Mouse (Mus musculus): ENCODE results near the gene Lonp1.

Lonp1 gene

GRCm38 (mm10) chr17:56588921-56589320 is 37.8 kb downstream of the Lonp1 start:
- DNase-seq (ENCODE audit: low read depth, low spot score): no peak

DNA sequence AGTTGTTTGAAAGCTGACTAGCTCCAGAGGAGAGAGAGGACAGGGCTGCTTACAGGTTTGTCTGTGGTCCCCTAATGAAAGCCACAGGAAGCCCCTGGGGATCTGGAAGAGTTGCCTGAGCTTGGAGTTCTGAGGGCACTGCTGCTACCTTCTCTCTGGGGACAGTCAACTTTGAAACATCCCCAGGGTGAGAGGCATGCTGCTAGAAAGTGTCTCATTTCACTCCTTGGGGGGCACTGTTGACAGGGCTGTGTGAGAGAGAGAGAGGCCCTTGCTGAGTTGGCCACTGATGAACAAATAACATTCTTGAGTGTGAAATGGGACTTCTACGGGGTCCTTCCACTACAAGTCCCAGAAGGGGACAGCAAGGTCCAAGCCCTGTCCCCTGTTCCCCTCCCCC is 38.9 kb downstream of the Lonp1 start:
- no peak for DNase-seq (ENCODE audit: low read depth, low spot score)

DNA sequence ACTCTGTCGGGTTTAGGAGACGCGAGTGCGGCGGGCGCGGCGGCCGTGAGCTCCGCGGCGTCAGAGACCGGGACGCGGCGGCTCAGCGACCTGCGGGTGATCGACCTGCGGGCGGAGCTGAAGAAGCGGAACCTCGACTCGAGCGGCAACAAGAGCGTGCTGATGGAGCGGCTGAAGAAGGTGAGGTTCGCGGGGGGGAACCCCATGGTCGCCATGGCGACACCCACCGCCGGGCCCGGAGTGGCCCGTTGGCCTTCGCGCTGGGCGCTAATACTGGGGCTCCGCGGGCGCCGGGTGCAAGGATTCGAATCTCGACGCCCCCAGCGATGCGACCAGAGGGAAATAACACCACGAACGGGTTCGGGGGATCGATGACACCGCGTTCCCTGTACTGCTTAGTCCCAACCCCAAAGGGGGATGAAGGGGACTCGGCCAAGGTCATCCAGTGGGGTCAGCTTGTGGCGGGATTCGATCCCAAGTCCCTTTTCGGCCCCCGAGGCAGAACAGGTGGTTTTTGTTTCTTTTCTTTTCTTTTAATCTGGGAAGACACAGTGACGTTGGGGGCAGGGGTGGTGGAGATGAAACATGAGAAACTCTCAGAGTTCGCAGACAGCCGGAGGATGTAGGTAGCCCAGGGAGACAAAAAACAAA is 41.4 kb downstream of the Lonp1 start:
- DNase-seq (ENCODE audit: low read depth, low spot score): peak; percentile 35

- peak; percentile 97 for DNase-seq (ENCODE audit: low read depth, low spot score)
Measured at GRCm38 (mm10) chr17:56584257-56585130, 42.2 kb downstream of the Lonp1 start, which contains the start of the genes Safb2 and Safb. Safb2 (minus strand) TSS chr17:56584585. Safb (plus strand) TSS chr17:56584825.

DNA sequence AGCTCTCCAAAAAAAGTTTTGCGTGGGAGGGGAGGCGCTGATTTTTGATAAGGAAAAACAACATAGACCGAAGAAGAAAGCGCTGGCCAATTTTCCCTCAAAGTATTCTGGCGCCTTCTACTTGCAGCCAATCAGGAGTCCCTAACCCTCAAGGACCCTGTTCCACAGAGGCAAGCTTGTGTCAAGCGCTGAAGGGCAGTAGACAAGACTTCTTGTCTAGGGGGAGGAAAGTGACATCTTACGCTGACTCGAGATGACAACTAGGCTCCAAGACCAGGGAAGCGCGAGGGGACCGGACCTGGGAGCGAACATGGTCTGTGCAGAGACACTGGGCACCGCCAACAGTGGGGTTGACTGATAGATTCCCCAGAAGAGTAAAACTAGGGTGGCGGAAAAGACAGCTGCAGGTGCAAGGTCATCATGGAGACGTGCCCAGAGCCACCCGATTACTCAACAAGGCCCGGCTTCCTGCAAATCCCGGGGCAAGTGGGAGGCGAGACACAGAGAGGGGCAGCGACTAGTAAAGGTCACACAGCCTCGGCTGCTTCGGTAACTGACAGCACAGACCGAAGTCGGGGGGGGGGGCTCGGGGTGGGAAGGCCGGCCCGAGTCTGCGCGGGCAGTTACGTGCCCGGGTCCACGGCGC is 43.0 kb downstream of the Lonp1 start:
- peak; percentile 61 for DNase-seq (ENCODE audit: low read depth, low spot score)

DNA sequence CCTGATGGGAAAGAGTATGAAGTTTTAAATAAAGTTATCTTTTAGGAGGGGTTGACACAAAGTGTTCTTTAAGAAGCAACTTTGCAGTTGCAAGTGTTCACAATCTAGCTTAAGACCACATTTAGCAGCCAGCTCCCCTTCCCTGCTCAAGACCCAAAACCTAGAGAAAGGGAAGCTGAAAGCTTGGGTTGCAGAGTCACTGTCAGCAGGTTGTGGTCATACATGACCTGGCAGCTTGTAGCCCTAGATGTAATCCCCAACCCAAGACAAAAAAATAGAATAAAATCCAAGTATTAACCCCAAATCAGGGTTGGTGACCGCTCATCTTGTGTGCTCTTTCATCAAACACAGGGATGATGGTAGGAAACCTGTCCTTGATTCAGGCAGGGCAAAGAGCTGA is 43.6 kb downstream of the Lonp1 start:
- no peak for DNase-seq (ENCODE audit: low read depth, low spot score)

DNA sequence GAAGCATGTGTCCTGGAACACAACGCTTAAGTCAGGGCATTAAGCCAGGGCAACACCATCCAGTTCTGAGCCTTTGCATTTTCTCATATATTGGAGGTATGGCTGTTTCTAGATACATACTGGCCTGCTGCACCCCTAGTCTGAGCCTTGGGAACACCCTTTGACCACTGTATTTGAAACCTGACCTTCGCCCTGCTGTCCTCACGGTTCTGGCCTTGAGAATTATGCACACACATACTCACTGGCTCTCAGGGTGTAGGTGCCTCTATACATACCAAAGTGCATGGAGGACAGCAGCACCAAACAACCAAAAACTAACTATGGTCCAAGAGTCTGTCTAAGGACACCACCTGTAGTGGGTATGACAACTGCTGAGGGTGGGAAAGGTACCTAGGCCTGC is 53.7 kb downstream of the Lonp1 start:
- DNase-seq (ENCODE audit: low read depth, low spot score): no peak

- DNase-seq (ENCODE audit: low read depth, low spot score): no peak
Measured at GRCm38 (mm10) chr17:56572154-56572553, 54.5 kb downstream of the Lonp1 start.

DNA sequence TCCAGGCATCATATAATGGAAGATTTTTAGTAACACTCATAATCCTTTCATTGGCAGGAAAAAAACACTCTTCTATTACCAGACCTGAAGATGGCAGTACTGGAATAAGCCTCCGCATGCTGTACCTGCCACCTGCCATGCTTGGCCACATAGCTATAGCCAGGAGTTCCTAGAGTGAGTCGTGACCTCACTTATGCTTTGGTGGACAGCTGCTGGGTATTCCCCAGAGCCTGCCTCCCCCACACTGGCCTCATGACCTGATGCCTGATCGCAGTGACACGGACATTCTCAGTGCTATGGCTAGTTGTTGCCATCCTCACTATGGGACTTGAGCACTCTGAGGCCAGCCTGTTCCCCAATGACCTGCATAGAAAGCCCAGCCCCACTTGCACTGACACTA is 56.4 kb downstream of the Lonp1 start:
- no peak for DNase-seq (ENCODE audit: low read depth, low spot score)

DNA sequence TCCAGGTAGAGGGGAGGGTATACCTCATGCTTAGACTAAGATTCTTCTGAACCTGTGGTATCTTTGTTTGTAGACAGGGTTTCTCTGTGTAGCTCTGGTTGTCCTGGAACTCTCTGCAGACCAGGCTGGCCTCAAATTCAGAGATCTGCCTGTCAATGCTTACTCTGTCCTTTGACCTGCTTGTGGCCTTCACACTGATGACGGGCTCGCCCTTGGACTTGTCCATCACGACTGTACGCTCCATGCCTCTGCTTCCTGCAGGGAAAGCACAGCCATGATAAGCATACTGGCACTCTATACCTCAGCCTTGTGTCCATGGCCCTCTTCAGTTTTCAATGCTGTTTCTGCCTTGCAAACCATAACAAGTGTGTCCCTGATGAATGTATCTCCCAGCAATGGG is 59.3 kb downstream of the Lonp1 start:
- DNase-seq (ENCODE audit: low read depth, low spot score): no peak

- no peak for DNase-seq (ENCODE audit: low read depth, low spot score)
Measured at GRCm38 (mm10) chr17:56566918-56567317, 59.8 kb downstream of the Lonp1 start.

DNA sequence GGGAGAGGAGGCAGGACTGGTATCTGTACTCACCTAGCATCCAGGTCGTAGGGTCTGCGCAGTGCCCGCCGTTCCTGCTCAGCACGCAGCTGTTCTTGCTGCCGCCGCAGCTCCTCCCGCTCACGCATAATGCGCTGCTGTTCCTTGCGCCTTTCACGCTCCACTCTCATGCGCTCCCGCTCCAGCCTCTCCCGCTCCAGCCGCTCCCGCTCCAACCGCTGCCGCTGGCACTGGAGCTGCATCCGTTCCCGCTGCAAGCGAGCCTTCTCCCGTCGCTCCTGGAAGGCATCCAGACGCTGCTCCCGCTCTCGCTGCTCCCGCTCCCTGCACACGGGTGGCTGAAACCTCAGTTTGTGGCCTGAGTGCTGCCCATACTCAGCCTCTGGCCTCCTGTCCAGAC is 60.4 kb downstream of the Lonp1 start:
- no peak for DNase-seq (ENCODE audit: low read depth, low spot score)

Measured in 3T3-L1 (cell line).